Mouse (Mus musculus): Measurements from ENCODE around the gene Psd4. TPM values are rescaled to one million over a fixed set of nuclear protein-coding genes. Genes with fewer than 3 reads are reported as not detected.

Gene Psd4
- polyA plus RNA-seq, 1 experiment from 2014 or later: 0.78 TPM

DNA sequence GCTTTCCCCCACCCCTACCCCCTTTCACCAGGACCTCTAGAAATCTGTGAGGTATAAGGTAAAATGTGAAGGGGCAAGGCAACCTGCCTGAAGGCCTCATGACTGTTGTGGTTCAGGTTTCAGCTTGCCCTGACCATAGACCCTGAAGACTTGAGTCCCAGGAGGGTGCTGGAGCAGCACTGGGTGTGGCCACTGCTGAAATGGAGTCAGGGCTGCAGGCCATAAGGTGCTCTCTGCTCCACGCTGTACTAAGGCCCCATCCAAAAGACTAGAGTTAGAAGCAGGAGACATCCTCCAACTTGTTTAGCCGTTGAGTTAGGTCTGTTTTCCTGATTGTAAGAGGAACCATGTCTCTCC, 19.6 kb downstream of the Psd4 start:
- WGBS: 91% methylated on average over 2 of the region's 2 CpGs
- Histone ChIP-seq H3K36me3 (no peaks in the 10 kb centered on the region), H3K4me3 (replicated peaks) (no peak overlapping the region), H3K9ac (replicated peaks) (no peak overlapping the region), H3K4me1 (replicated peaks) (peaks cover 13% of the 10 kb centered on the region; the same call in 1 of the 2 replicates), H3K4me2 (no peak overlapping the region), H3K27me3 (no peaks in the 10 kb centered on the region; the same call in 1 of the 2 replicates), H3K27ac (no peak overlapping the region), H3K9me3 (no peaks in the 10 kb centered on the region)
- ATAC-seq (ENCODE audit: insufficient number of reproducible peaks, insufficient read depth, low FRiP score, low TSS enrichment, low read depth): no peak

- ATAC-seq (ENCODE audit: insufficient number of reproducible peaks, insufficient read depth, low FRiP score, low TSS enrichment, low read depth): no peak
- Histone ChIP-seq H3K27ac (no peak overlapping the region), H3K9ac (replicated peaks) (no peak overlapping the region), H3K4me2 (no peak overlapping the region), H3K36me3 (no peaks in the 10 kb centered on the region), H3K9me3 (no peaks in the 10 kb centered on the region), H3K4me1 (replicated peaks) (peaks cover 13% of the 10 kb centered on the region; the same call in 1 of the 2 replicates), H3K27me3 (no peaks in the 10 kb centered on the region; the same call in 1 of the 2 replicates), H3K4me3 (replicated peaks) (no peak overlapping the region)
- 83% methylated on average over 4 of the region's 4 CpGs for WGBS
These were observed 20.2 kb downstream of the Psd4 start for GRCm38 (mm10) chr2:24387361-24388283.

DNA sequence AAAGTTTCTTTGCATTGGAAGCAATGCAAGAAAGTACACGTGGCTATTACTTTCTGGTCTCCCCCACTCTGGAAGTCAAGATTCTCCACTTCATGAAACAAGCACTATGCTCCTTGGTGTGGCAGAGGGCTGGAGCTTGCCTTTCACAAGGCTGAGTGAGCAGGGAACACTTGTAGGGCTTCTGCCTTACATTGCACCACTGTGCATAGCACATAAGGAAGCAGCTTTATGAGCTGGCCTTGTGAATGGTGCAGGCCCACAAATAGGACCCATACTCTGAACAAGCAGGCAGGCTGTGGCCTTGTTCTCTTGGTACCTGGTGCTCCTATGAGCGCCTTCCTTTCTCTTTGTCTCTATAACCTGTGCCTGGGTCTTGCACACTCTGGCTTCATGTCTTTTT, 25.9 kb downstream of the Psd4 start:
- peaks cover 6% of the 10 kb centered on the region; the same call in 1 of the 2 replicates for H3K27me3 ChIP-seq
- no peak overlapping the region for H3K27ac ChIP-seq
- no peaks in the 10 kb centered on the region for H3K4me1 ChIP-seq (replicated peaks)
- no peak overlapping the region for H3K4me2 ChIP-seq
- no peaks in the 10 kb centered on the region for H3K36me3 ChIP-seq
- ATAC-seq (ENCODE audit: insufficient number of reproducible peaks, insufficient read depth, low FRiP score, low TSS enrichment, low read depth): no peak
- 71% methylated on average over 2 of the region's 2 CpGs for WGBS
- H3K9me3 ChIP-seq: no peaks in the 10 kb centered on the region
- no peak overlapping the region for H3K4me3 ChIP-seq (replicated peaks)
- H3K9ac ChIP-seq (replicated peaks): no peak overlapping the region

GRCm38 (mm10) chr2:24397115-24397514, 29.7 kb downstream of the Psd4 start:
- no peak for ATAC-seq (ENCODE audit: insufficient number of reproducible peaks, insufficient read depth, low FRiP score, low TSS enrichment, low read depth)
- WGBS: 10% methylated on average over 2 of the region's 2 CpGs
- no peaks in the 10 kb centered on the region for H3K9me3 ChIP-seq
- no peaks in the 10 kb centered on the region for H3K36me3 ChIP-seq
- no peak overlapping the region for H3K9ac ChIP-seq (replicated peaks)
- peaks cover 6% of the 10 kb centered on the region; the same call in 1 of the 2 replicates for H3K27me3 ChIP-seq
- H3K27ac ChIP-seq: no peak overlapping the region
- H3K4me2 ChIP-seq: no peak overlapping the region
- H3K4me1 ChIP-seq (replicated peaks): no peaks in the 10 kb centered on the region
- no peak overlapping the region for H3K4me3 ChIP-seq (replicated peaks)

GRCm38 (mm10) chr2:24400711-24401110, 33.3 kb downstream of the Psd4 start:
- Histone ChIP-seq H3K9ac (replicated peaks) (no peak overlapping the region), H3K27ac (no peak overlapping the region), H3K36me3 (no peaks in the 10 kb centered on the region), H3K9me3 (no peaks in the 10 kb centered on the region), H3K4me2 (no peak overlapping the region), H3K27me3 (peaks cover 16% of the 10 kb centered on the region), H3K4me3 (replicated peaks) (no peak overlapping the region), H3K4me1 (replicated peaks) (peaks cover 5% of the 10 kb centered on the region)
- 82% methylated on average over 3 of the region's 3 CpGs for WGBS
- ATAC-seq (ENCODE audit: insufficient number of reproducible peaks, insufficient read depth, low FRiP score, low TSS enrichment, low read depth): no peak

DNA sequence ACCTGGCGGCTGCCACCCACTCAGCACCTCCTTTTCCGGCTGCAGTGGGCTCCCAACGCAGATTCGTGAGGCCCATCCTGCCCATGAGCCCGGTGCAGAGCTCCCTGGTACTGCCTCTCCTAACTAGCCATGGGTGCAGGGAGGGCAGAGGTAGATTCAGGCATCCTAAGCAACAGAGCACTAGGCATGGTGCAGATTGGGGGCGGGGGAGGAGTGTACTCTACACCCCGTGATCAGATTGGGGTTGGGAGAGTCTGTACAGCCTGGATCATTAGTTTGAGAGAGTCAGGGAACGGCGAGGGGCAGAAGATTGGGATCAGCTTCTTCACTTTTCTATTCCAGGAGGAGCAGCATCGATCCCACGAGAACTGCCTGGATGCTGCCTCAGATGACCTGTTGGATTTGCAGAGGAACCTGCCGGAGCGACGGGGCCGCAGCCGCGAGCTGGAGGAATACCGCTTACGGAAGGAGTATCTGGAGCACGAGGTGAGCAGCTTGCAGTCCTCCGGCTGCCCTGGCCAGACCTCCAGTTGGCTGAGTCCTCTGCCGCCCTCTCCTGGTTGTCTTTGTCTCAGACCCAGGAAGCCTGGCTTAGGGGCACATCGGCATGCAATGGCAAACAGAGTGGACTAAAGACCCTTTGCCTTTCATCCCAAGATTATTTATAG, 38.1 kb downstream of the Psd4 start:
- Histone ChIP-seq H3K4me3 (replicated peaks) (peak overlapping the region; percentile 26), H3K36me3 (no peaks in the 10 kb centered on the region), H3K27me3 (peaks cover 23% of the 10 kb centered on the region), H3K4me1 (replicated peaks) (peaks cover 5% of the 10 kb centered on the region), H3K9ac (replicated peaks) (peak overlapping the region; percentile 52), H3K9me3 (no peaks in the 10 kb centered on the region), H3K4me2 (peak overlapping the region; percentile 56), H3K27ac (no peak overlapping the region)
- peak; percentile 75 for ATAC-seq (ENCODE audit: insufficient number of reproducible peaks, insufficient read depth, low FRiP score, low TSS enrichment, low read depth)
- WGBS: 11% methylated on average over 23 of the region's 23 CpGs

DNA sequence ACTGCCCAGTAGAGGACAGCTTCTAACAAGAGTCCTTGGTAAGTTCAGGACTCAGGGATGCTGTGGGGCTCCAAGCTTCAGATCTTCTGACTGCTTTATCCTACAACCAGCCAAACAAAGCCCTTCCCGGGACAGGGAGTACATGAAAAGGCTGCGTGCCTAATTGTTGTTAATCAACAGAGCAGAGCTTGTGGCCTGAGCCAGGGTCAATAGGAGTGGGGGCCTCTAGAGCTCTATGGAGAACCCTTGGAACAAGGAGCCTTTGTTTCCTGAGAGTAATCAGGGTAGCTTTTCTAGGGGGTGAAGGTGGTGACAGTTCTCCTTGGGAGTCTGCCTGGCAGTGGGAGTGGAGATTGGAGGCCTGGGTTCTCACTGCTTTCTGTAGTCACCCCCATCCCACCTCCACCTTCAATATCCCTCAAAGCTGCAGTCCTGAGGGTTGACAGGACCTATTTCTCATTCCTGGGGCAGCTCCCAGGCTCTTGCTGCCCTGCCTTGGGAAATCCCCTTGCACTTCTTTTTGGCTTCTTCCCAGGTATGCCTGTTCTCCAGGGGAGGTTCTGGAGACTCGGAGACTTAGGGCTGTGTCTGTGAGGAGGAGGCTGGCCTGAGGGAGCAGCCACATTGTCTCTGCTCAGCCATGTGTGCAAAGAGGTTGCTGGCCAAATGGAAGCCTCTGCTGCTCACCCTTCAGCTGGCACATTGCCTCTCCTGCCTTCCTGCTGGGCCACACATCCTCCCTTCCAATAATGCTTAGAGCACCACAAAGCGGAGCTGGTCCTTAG, 40.5 kb downstream of the Psd4 start:
- H3K9me3 ChIP-seq: no peaks in the 10 kb centered on the region
- H3K4me1 ChIP-seq (replicated peaks): peaks cover 5% of the 10 kb centered on the region
- 55% methylated on average over 4 of the region's 4 CpGs for WGBS
- peaks cover 23% of the 10 kb centered on the region for H3K27me3 ChIP-seq
- no peak overlapping the region for H3K9ac ChIP-seq (replicated peaks)
- no peak overlapping the region for H3K27ac ChIP-seq
- no peak for ATAC-seq (ENCODE audit: insufficient number of reproducible peaks, insufficient read depth, low FRiP score, low TSS enrichment, low read depth)
- H3K36me3 ChIP-seq: no peaks in the 10 kb centered on the region
- no peak overlapping the region for H3K4me3 ChIP-seq (replicated peaks)
- no peak overlapping the region for H3K4me2 ChIP-seq

DNA sequence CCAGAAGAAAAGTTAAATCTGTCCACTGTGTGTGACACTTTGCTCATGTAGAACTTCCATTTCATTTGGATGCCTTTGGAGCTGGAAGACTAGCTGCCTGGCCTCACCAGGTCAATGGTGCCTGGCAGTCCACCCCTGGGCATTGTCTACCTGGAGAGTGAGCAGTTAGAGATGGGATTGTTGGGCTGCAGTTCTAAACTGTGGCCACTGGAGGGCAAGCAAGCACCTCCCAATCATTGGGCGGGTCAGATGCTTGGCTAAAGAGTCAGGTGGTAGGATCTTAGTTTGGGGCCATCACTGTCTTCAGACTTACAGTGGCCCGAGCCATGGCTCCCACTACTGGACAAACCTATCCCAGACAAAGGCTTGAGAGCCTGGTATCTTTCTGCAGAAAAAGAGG, 41.8 kb downstream of the Psd4 start:
- ATAC-seq (ENCODE audit: insufficient number of reproducible peaks, insufficient read depth, low FRiP score, low TSS enrichment, low read depth): no peak
- Histone ChIP-seq H3K4me2 (no peak overlapping the region), H3K4me3 (replicated peaks) (no peak overlapping the region), H3K36me3 (no peaks in the 10 kb centered on the region), H3K27me3 (peaks cover 22% of the 10 kb centered on the region), H3K9me3 (no peaks in the 10 kb centered on the region), H3K9ac (replicated peaks) (no peak overlapping the region), H3K4me1 (replicated peaks) (peaks cover 9% of the 10 kb centered on the region), H3K27ac (no peak overlapping the region)
- 0% methylated on average over 2 of the region's 2 CpGs for WGBS

- no peak for ATAC-seq (ENCODE audit: insufficient number of reproducible peaks, insufficient read depth, low FRiP score, low TSS enrichment, low read depth)
- WGBS: 91% methylated on average over 3 of the region's 3 CpGs
- H3K27me3 ChIP-seq: no peaks in the 10 kb centered on the region
- H3K4me1 ChIP-seq (replicated peaks): peaks cover 15% of the 10 kb centered on the region; the same call in 1 of the 2 replicates
- no peak overlapping the region for H3K27ac ChIP-seq
- no peak overlapping the region for H3K9ac ChIP-seq (replicated peaks)
- H3K4me3 ChIP-seq (replicated peaks): no peak overlapping the region
- H3K36me3 ChIP-seq: no peaks in the 10 kb centered on the region
- no peak overlapping the region for H3K4me2 ChIP-seq
- no peaks in the 10 kb centered on the region for H3K9me3 ChIP-seq
These were observed 45.8 kb downstream of the Psd4 start for GRCm38 (mm10) chr2:24413172-24413571.

- no peaks in the 10 kb centered on the region for H3K36me3 ChIP-seq
- no peak overlapping the region for H3K4me2 ChIP-seq
- H3K27ac ChIP-seq: no peak overlapping the region
- H3K4me3 ChIP-seq (replicated peaks): no peak overlapping the region
- H3K9ac ChIP-seq (replicated peaks): no peak overlapping the region
- peaks cover 15% of the 10 kb centered on the region; the same call in 1 of the 2 replicates for H3K4me1 ChIP-seq (replicated peaks)
- no peaks in the 10 kb centered on the region for H3K27me3 ChIP-seq
- WGBS: 76% methylated on average over 4 of the region's 4 CpGs
- no peak for ATAC-seq (ENCODE audit: insufficient number of reproducible peaks, insufficient read depth, low FRiP score, low TSS enrichment, low read depth)
- H3K9me3 ChIP-seq: no peaks in the 10 kb centered on the region
These were observed 46.3 kb downstream of the Psd4 start for GRCm38 (mm10) chr2:24413677-24414076.

- Histone ChIP-seq H3K27me3 (no peaks in the 10 kb centered on the region), H3K4me3 (replicated peaks) (no peak overlapping the region), H3K36me3 (no peaks in the 10 kb centered on the region), H3K4me1 (replicated peaks) (peaks cover 15% of the 10 kb centered on the region; the same call in 1 of the 2 replicates), H3K27ac (no peak overlapping the region), H3K9me3 (no peaks in the 10 kb centered on the region), H3K9ac (replicated peaks) (no peak overlapping the region), H3K4me2 (0 out of 2 replicates have a peak overlapping the region, but pooled peaks have one; percentile 11)
- WGBS: 9% methylated on average over 9 of the region's 9 CpGs
- ATAC-seq (ENCODE audit: insufficient number of reproducible peaks, insufficient read depth, low FRiP score, low TSS enrichment, low read depth): no peak
These were observed 49.3 kb downstream of the Psd4 start for GRCm38 (mm10) chr2:24416668-24417067.

All from limb, embryonic 12.5 days (tissue).